Mouse (Mus musculus) adrenal gland, adult 8-10 months (tissue): ENCODE measurements around the gene Stac. TPM values are rescaled to one million over a fixed set of nuclear protein-coding genes. Genes with fewer than 3 reads are reported as not detected.

Experiments
- DNase-seq: peaks from one replicate; pipeline ENCODE4 v3.0.0; 2022
- total RNA-seq, 4 experiments: library from RNA; stranded (reverse); gene quantifications; 2 replicates each; pipeline ENCODE4 v1.2.4; 2022

Stac gene
- total RNA-seq, 4 experiments from 2014 or later: 5.9 to 12.0 (median 6.7) TPM

GRCm38 (mm10) chr9:111514586-111515473, 175.3 kb downstream of the Stac start:
- no peak for DNase-seq
